Mouse (Mus musculus): ENCODE data around the gene Spaca7. TPM values are rescaled to one million over a fixed set of nuclear protein-coding genes. Genes with fewer than 3 reads are reported as not detected.

Gene Spaca7
- not detected in 2 replicates for polyA plus RNA-seq (2011; ENCODE audit: insufficient read depth, insufficient read length, low replicate concordance, missing spikeins)

DNA sequence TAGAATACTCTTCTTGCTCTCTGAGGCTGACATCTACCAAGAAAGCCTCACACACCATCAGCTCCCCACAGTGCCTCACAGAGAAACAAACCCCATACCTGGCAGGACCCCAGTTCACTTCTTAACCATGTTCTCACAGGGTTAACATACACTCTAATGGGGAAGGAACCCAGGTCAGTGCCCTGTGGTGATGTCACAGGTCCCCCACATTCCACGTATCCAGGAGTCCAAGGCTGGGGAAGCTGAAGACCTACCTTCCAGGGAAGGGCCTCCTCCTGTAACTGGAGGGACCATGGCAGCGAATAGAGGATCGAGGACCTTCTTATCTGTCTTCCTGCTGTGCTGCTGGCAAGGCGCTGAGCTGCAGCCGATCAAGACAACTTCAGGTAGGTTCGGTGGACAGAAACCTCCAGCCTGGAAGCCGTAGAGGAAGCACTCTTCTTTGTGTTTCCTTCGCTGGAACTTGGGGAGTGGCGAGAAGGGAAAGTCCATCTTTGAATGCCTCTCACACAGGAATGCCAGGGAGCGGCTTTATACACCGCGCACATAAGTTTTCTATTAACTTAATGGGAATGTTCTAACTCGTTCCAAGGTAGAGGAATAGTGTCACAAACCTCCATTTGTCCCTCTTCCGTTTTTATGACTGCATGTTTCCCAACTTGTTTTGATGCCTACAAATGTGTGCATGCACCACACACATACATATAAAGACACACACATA, at the start of gene Spaca7:
TSS of gene Spaca7 (plus strand) at position 216 of the 721 bp plus-strand sequence.
- WGBS = 58% methylated on average over 14 of the region's 14 CpGs

DNA sequence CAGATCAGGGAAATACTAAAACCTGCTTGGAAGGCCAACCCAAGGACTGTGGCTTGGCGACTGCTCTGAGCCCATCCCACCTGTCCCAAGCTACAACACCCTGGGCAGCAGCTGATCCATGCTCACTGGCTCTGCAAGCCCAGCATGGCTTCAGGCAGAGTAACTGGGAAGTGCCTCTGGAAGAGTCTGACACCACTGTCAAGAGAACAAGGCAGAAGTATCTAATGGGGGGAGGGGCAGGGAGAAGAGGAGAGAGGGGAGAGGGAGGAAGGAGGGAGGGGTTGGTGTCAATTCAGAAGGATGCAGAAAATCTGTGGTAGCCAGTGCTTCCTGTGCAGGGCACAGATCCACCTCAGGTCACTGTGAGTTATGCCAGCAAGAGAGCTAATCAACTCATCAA, 48.5 kb upstream of the Spaca7 start:
- WGBS = 9% methylated on average over 1 of the region's 1 CpGs
- TF ChIP-seq CTCF (IDR thresholded peaks at IDR 0.05; ENCODE audit: control insufficient read depth, insufficient read depth, low read length) (no peak), POLR2A (IDR thresholded peaks at IDR 0.05; ENCODE audit: borderline replicate concordance, control insufficient read depth, low read depth, low read length) (no peak)

More for the DNA sequence above, at the start of gene Spaca7:
- Histone ChIP-seq H3K4me1 (ENCODE audit: control insufficient read depth, insufficient read depth, low read length) (no peaks in the 10 kb centered on the region), H3K27ac (ENCODE audit: control insufficient read depth, insufficient read depth, low read depth, low read length, poor library complexity) (no peak within 1 kb of the TSS), H3K4me3 (replicated peaks; ENCODE audit: control insufficient read depth, low read depth, low read length) (no peak within 1 kb of the TSS)
- TF ChIP-seq POLR2A (IDR thresholded peaks at IDR 0.05; ENCODE audit: borderline replicate concordance, control insufficient read depth, low read depth, low read length) = no peak
- TF ChIP-seq CTCF (IDR thresholded peaks at IDR 0.05; ENCODE audit: control insufficient read depth, insufficient read depth, low read length) = no peak

DNA sequence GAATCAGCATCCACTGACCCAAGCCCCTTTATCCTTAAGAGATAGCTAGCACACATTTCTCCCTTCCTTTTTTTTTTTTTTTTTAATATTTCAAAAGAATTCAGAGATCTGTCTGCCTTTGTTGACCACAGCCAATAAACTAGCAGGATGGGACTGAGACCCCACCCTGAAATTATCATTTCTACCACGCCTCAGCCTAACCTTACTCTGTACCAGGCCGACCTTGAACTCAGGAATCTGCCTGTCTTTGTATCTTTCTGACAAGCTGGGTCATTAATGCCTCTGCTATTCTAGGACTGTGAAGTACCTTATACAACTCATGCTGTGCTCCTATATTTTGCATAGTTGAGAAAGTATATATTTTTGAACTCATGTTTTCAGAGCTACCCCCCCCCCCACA, 44.2 kb upstream of the Spaca7 start:
- H3K4me1 ChIP-seq (ENCODE audit: control insufficient read depth, insufficient read depth, low read length) = no peaks in the 10 kb centered on the region; the same call in 1 of the 2 replicates
- H3K4me3 ChIP-seq (replicated peaks; ENCODE audit: control insufficient read depth, low read depth, low read length) = no peak overlapping the region
- H3K27ac ChIP-seq (ENCODE audit: control insufficient read depth, insufficient read depth, low read depth, low read length, poor library complexity) = no peak overlapping the region
- WGBS = 65% methylated on average over 2 of the region's 2 CpGs
- TF ChIP-seq POLR2A (IDR thresholded peaks at IDR 0.05; ENCODE audit: borderline replicate concordance, control insufficient read depth, low read depth, low read length) (no peak), CTCF (IDR thresholded peaks at IDR 0.05; ENCODE audit: control insufficient read depth, insufficient read depth, low read length) (no peak)

More for the DNA sequence above, 48.5 kb upstream of the Spaca7 start:
- no peak overlapping the region for H3K4me3 ChIP-seq (replicated peaks; ENCODE audit: control insufficient read depth, low read depth, low read length)
- no peaks in the 10 kb centered on the region; the same call in 1 of the 2 replicates for H3K4me1 ChIP-seq (ENCODE audit: control insufficient read depth, insufficient read depth, low read length)
- no peak overlapping the region for H3K27ac ChIP-seq (ENCODE audit: control insufficient read depth, insufficient read depth, low read depth, low read length, poor library complexity)

DNA sequence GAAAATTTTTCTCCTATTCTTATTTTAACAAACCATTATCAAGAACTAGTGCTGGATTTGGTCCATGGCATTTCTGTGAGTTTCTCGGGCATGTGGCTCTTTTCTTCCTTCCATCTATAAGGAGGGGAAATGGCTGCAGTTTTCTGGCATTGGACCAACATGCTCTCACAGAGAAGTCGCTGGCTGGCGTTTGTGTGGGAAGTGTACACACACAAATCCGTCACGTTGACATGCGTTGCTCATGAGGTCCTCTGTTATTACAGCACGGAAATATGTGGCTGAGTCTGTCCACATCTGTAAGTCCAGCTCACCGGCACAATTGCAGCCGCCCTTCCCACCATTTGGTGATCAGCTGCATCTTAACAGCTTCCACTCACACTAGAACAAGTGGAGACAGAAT, 37.2 kb upstream of the Spaca7 start:
- TF ChIP-seq POLR2A (IDR thresholded peaks at IDR 0.05; ENCODE audit: borderline replicate concordance, control insufficient read depth, low read depth, low read length) = no peak
- no peak for TF ChIP-seq CTCF (IDR thresholded peaks at IDR 0.05; ENCODE audit: control insufficient read depth, insufficient read depth, low read length)
- no peak overlapping the region for H3K27ac ChIP-seq (ENCODE audit: control insufficient read depth, insufficient read depth, low read depth, low read length, poor library complexity)
- H3K4me1 ChIP-seq (ENCODE audit: control insufficient read depth, insufficient read depth, low read length) = no peaks in the 10 kb centered on the region
- H3K4me3 ChIP-seq (replicated peaks; ENCODE audit: control insufficient read depth, low read depth, low read length) = no peak overlapping the region
- 15% methylated on average over 9 of the region's 9 CpGs for WGBS

DNA sequence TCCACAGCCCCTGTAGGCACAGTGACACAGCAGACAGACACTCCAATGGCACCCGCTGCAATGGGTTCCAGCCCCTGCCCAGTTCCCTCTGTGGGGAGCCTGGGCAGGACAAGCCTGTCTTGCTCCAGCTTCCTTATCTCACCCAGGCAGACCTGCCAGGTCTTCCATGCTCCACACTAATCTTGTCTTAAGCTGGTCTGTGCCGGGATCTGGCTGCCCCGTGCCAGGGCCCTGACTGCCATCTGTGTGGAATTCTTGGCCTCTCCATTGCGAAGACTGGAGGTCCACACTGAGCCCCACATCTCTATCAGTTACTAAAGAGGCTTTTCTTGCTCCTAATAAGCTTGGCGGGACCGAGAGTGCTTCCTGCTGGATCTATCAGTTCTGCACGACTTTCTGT, 36.5 kb upstream of the Spaca7 start:
- H3K4me3 ChIP-seq (replicated peaks; ENCODE audit: control insufficient read depth, low read depth, low read length) = no peak overlapping the region
- WGBS = 72% methylated on average over 7 of the region's 7 CpGs
- H3K27ac ChIP-seq (ENCODE audit: control insufficient read depth, insufficient read depth, low read depth, low read length, poor library complexity) = no peak overlapping the region
- TF ChIP-seq CTCF (IDR thresholded peaks at IDR 0.05; ENCODE audit: control insufficient read depth, insufficient read depth, low read length) (no peak), POLR2A (IDR thresholded peaks at IDR 0.05; ENCODE audit: borderline replicate concordance, control insufficient read depth, low read depth, low read length) (no peak)
- no peaks in the 10 kb centered on the region for H3K4me1 ChIP-seq (ENCODE audit: control insufficient read depth, insufficient read depth, low read length)

DNA sequence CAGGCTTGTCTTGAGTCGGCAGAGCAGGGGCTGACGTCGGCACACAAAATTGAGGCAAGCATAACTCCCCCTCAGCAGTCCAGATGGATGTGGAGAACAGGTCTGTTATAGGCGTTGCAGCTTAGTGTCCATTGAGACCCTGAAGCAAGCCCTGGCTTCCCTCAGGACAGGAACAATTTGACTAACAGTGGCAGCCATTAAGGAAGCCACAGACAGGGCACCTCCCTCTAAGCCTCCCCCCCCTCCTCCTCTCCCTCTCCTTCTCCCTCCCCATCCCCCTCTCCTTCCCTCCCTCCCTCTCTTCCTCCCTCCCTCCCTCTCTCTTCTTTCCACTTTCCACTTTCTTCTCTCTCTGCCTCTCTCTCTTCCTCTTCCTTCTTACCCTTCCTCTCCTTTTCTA, 27.6 kb upstream of the Spaca7 start:
- 61% methylated on average over 4 of the region's 4 CpGs for WGBS
- TF ChIP-seq POLR2A (IDR thresholded peaks at IDR 0.05; ENCODE audit: borderline replicate concordance, control insufficient read depth, low read depth, low read length) = no peak
- no peak for TF ChIP-seq CTCF (IDR thresholded peaks at IDR 0.05; ENCODE audit: control insufficient read depth, insufficient read depth, low read length)
- Histone ChIP-seq H3K4me1 (ENCODE audit: control insufficient read depth, insufficient read depth, low read length) (no peaks in the 10 kb centered on the region), H3K27ac (ENCODE audit: control insufficient read depth, insufficient read depth, low read depth, low read length, poor library complexity) (no peak overlapping the region), H3K4me3 (replicated peaks; ENCODE audit: control insufficient read depth, low read depth, low read length) (no peak overlapping the region)

DNA sequence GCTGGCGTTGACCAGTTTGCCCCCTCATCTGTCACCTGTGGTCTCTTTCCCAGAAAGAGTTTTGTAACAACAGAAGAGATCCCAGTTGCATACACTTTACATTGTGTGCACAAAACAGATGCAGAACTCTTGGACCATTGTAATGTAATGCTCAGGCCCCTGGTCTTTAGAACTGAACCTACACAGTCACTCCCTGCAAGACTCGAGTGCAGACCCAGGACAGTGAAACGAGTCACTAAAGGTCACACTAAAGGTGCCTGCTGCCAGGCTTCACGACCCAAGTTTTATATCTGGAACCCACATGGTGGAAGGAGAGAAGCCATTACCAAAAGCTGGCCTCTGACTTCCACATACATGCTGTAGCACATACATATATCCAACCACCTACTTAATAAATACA, 27.2 kb upstream of the Spaca7 start:
- TF ChIP-seq POLR2A (IDR thresholded peaks at IDR 0.05; ENCODE audit: borderline replicate concordance, control insufficient read depth, low read depth, low read length) (no peak), CTCF (IDR thresholded peaks at IDR 0.05; ENCODE audit: control insufficient read depth, insufficient read depth, low read length) (no peak)
- WGBS = 55% methylated on average over 4 of the region's 4 CpGs
- Histone ChIP-seq H3K27ac (ENCODE audit: control insufficient read depth, insufficient read depth, low read depth, low read length, poor library complexity) (no peak overlapping the region), H3K4me1 (ENCODE audit: control insufficient read depth, insufficient read depth, low read length) (no peaks in the 10 kb centered on the region), H3K4me3 (replicated peaks; ENCODE audit: control insufficient read depth, low read depth, low read length) (no peak overlapping the region)

DNA sequence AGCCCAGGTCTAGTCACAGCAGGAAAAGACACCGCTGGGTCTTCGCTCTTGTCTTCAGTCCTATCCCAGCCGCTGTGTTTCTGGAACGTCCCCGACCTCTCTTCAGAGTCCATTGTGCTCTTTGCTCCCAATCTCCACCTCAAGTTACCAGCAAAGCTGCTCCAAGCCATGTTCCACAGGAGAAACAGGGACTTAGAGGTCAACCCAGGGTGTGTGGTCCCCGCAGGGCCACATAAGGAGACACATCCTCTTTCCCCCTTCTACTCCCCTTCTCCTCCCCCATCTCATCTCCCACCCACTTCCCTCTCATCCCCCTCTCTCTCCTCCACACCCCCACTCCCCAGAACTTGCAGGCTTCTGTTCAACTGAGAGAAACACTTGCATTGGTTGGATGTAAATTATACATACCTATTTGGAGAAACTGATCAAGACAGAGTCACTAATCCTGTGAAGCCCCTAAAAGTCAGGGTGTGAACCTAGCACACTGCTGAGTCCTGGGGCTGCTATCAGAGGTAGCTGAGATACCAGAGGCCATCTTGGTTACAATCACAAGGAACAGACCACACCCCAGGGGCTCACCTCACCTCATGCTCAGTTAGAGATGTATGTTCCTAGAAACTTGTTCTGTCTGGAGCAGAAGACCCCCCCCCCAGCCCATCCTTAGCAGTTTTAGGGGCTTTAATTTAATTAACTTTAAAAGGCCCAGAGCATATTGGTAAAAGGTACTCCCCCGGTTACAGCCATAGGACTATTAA, 25.2 kb upstream of the Spaca7 start:
- H3K27ac ChIP-seq (ENCODE audit: control insufficient read depth, insufficient read depth, low read depth, low read length, poor library complexity) = no peak overlapping the region
- H3K4me3 ChIP-seq (replicated peaks; ENCODE audit: control insufficient read depth, low read depth, low read length) = no peak overlapping the region
- WGBS = 67% methylated on average over 7 of the region's 7 CpGs
- no peaks in the 10 kb centered on the region for H3K4me1 ChIP-seq (ENCODE audit: control insufficient read depth, insufficient read depth, low read length)
- TF ChIP-seq CTCF (IDR thresholded peaks at IDR 0.05; ENCODE audit: control insufficient read depth, insufficient read depth, low read length) (no peak), POLR2A (IDR thresholded peaks at IDR 0.05; ENCODE audit: borderline replicate concordance, control insufficient read depth, low read depth, low read length) (no peak)

Measured in bone marrow, adult 2 months (tissue).